Comparison of ENCODE assay signal across 8 mouse cellular contexts in the genomic region with DNA sequence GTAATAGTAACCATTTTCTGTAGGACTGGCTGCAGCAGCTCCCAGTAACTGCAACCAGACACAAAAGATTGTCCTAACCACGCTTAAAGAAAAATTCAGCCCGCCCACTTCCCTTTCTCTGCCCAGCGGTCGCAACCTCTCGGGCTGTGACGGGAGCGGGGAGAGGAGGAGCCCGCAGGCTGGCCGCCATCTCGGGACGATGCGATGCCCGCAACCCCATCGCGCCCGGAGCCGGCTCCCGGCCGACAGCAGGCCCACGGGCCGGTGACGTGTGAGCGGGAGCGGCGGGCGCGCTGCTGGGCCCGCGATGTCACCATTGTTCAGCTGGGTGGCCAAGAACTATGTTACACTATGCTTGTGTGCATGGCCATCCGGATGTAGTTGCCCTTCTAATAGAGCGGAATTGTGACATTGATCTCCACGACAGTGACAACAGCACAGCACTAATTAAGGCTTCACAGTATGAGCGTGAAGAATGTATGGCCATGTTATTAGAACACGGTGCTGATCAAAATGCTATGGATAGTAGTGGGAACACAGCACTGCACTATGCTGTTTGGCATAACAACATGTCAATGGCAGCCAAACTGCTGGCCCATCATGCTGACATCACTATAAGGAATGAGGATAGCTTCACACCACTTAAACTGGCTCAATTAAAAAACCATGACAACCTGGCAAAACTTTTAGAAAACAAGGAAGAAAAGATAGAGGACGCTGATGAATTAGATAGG. TPM values are rescaled to one million over a fixed set of nuclear protein-coding genes. Genes with fewer than 3 reads are reported as not detected.
DNase-seq lines count a peak whose midpoint lies in the region; ATAC-seq and TF ChIP-seq lines count a peak whose summit lies in the region.

No protein-coding gene starts in this region.

- WGBS in hindbrain, embryonic 15.5 days = 8% methylated on average over 35 of the region's 35 CpGs
- whole genome bisulfite sequencing in liver, embryonic 11.5 days = 21% methylated on average over 35 of the region's 35 CpGs

- H3K9me3 ChIP-seq in hindbrain, embryonic 15.5 days = no peaks in the 10 kb centered on the region
- H3K9me3 ChIP-seq in liver, embryonic 11.5 days (ENCODE audit: control insufficient read depth, low read length) = no peaks in the 10 kb centered on the region

- peak overlapping the region; percentile 68 for H3K4me2 ChIP-seq in hindbrain, embryonic 15.5 days
- peak overlapping the region; percentile 61 for H3K4me2 ChIP-seq in liver, embryonic 11.5 days

- 0 out of 2 replicates have a peak overlapping the region, but pooled peaks have one; percentile 7 for H3K27ac ChIP-seq in layer of hippocampus, adult 2 months
- H3K27ac ChIP-seq in hindbrain, embryonic 15.5 days (replicated peaks) = no peak overlapping the region
- H3K27ac ChIP-seq in liver, embryonic 11.5 days (ENCODE audit: low read depth, low read length) = no peak overlapping the region

- peaks cover 6% of the 10 kb centered on the region for H3K4me1 ChIP-seq in hindbrain, embryonic 15.5 days (replicated peaks)
- no peaks in the 10 kb centered on the region for H3K4me1 ChIP-seq in liver, embryonic 11.5 days (replicated peaks; ENCODE audit: control insufficient read depth, insufficient read depth, low read length)

- no peaks in the 10 kb centered on the region for H3K27me3 ChIP-seq in hindbrain, embryonic 15.5 days
- H3K27me3 ChIP-seq in liver, embryonic 11.5 days (replicated peaks; ENCODE audit: control insufficient read depth, insufficient read depth, low read length) = peaks cover 9% of the 10 kb centered on the region

- peak; percentile 20 for TF ChIP-seq CTCF in layer of hippocampus, adult 2 months (conservative IDR thresholded peaks at IDR 0.05)

- ATAC-seq in hindbrain, embryonic 15.5 days (ENCODE audit: low FRiP score, low read depth) = peak; percentile 74; the same call in 1 of the 2 replicates
- no peak for ATAC-seq in liver, embryonic 11.5 days (replicated peaks; ENCODE audit: low FRiP score)
- ATAC-seq in frontal cortex, adult (ENCODE audit: low TSS enrichment) = no peak; the same call in 1 of the 2 replicates

- H3K9ac ChIP-seq in hindbrain, embryonic 15.5 days = peak overlapping the region; percentile 45
- no peak overlapping the region for H3K9ac ChIP-seq in liver, embryonic 11.5 days (ENCODE audit: low read depth, low read length)

- peak overlapping the region; percentile 42 for H3K4me3 ChIP-seq in layer of hippocampus, adult 2 months
- H3K4me3 ChIP-seq in hindbrain, embryonic 15.5 days = peak overlapping the region; percentile 34
- H3K4me3 ChIP-seq in liver, embryonic 11.5 days (ENCODE audit: low read depth, low read length) = peak overlapping the region; percentile 33

- no peaks in the 10 kb centered on the region for H3K36me3 ChIP-seq in hindbrain, embryonic 15.5 days
- H3K36me3 ChIP-seq in liver, embryonic 11.5 days (ENCODE audit: control insufficient read depth, insufficient read depth, low read length) = no peaks in the 10 kb centered on the region

- no peak for DNase-seq in layer of hippocampus, adult 2 months (ENCODE audit: low spot score in 2 of 2)
- DNase-seq in layer of hippocampus, adult 11-12 months (ENCODE audit: low spot score) = no peak
- DNase-seq in cerebellum, postnatal 36 days = peak; percentile 30 to 45
- peak; percentile 22 for DNase-seq in gastrocnemius, postnatal 25 days
- peak; percentile 37 for DNase-seq in liver, embryonic 11.5 days (ENCODE audit: low spot score)
- peak; percentile 20 to 37 for DNase-seq in natural killer cell, adult 2 months (ENCODE audit: low spot score in 2 of 2)

RNA-seq across cellular contexts. Expression of a gene that starts 59.2 kb away (rescaled TPM):
- total RNA-seq in layer of hippocampus, adult 2 months (2021) = 1 to 10 TPM; 7.7 to 8.3 TPM
- total RNA-seq in gastrocnemius, postnatal 25 days (2021) = under 1 TPM; 0.20 to 0.27 TPM
- 0.85 and 1.2 TPM in 2 replicates for polyA plus RNA-seq in hindbrain, embryonic 15.5 days (2015; fragmentation: Nextera tagmentation; extraction: Ambion mirVana)
- polyA plus RNA-seq in liver, embryonic 11.5 days (2014; fragmentation: Nextera tagmentation; extraction: Ambion mirVana) = not detected in 2 replicates

Comparison
In these comparisons a context has a peak if more than half of its experiments do, and no peak if none do; other contexts are left out.
1. DNase-seq: peak in cerebellum, postnatal 36 days (2 of 2), gastrocnemius, postnatal 25 days (single experiment), liver, embryonic 11.5 days (single experiment) and natural killer cell, adult 2 months (2 of 2); none in layer of hippocampus, adult 2 months (0 of 2) and layer of hippocampus, adult 11-12 months (single experiment).
2. RNA of a gene that starts 59.2 kb away (total RNA-seq): 7.7 to 8.3 TPM in layer of hippocampus, adult 2 months; 0.20 to 0.27 TPM in gastrocnemius, postnatal 25 days; every median in the first group is over 4 times any median in the second.
3. Peak in every context shown above with its lines, with median percentiles within 50 percentile points of each other: H3K4me3 ChIP-seq.